Mouse (Mus musculus): ENCODE data around the gene Xntrpc. TPM values are rescaled to one million over a fixed set of nuclear protein-coding genes. Genes with fewer than 3 reads are reported as not detected.
A peak's percentile ranks its signal among the peaks of the same experiment; 100 is the strongest.

Xntrpc gene
- polyA plus RNA-seq, 1 experiment from 2014 or later, result 0.15 TPM

DNA sequence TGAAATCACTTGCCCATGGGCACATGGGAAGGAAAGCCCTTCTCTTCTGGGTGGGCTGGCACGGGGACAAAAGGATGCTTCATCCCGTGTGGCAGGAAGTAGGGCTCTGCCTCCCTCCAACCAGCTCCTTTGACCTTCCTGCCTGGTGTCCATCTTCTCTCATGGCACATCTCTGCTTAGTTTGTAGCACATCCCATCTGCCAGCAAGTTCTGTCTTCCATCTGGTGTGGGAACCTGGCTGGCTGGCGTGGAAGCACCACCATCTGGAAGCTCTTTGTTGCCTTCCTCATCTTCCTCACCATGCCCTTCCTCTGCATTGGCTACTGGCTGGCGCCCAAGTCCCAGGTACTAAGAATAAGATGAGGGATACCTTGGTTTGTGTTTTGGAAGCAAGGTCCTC, 21.8 kb downstream of the Xntrpc start:
- H3K36me3 ChIP-seq (replicated peaks; ENCODE audit: insufficient read depth, low read length), result peaks cover 5% of the 10 kb centered on the region
- no peak overlapping the region for H3K27ac ChIP-seq (ENCODE audit: low read depth)
- TF ChIP-seq EP300 (IDR thresholded peaks at IDR 0.05; ENCODE audit: low read depth), result no peak
- no peak for TF ChIP-seq CTCF (IDR thresholded peaks at IDR 0.05; ENCODE audit: low read depth)
- no peak overlapping the region for H3K4me2 ChIP-seq (ENCODE audit: low read depth, low read length)
- H3K4me3 ChIP-seq (ENCODE audit: low read depth, low read length), result no peak overlapping the region
- H3K27me3 ChIP-seq (ENCODE audit: insufficient read depth, low read length), result no peaks in the 10 kb centered on the region
- H3K4me1 ChIP-seq (ENCODE audit: insufficient read depth), result no peaks in the 10 kb centered on the region
- ATAC-seq (no peak), DNase-seq (no peak)
- WGBS (ENCODE audit: insufficient replicate concordance), result 71% methylated on average over 4 of the region's 4 CpGs
- H3K9me3 ChIP-seq (ENCODE audit: low read length), result no peaks in the 10 kb centered on the region
- no peak overlapping the region for H3K9ac ChIP-seq (replicated peaks)

DNA sequence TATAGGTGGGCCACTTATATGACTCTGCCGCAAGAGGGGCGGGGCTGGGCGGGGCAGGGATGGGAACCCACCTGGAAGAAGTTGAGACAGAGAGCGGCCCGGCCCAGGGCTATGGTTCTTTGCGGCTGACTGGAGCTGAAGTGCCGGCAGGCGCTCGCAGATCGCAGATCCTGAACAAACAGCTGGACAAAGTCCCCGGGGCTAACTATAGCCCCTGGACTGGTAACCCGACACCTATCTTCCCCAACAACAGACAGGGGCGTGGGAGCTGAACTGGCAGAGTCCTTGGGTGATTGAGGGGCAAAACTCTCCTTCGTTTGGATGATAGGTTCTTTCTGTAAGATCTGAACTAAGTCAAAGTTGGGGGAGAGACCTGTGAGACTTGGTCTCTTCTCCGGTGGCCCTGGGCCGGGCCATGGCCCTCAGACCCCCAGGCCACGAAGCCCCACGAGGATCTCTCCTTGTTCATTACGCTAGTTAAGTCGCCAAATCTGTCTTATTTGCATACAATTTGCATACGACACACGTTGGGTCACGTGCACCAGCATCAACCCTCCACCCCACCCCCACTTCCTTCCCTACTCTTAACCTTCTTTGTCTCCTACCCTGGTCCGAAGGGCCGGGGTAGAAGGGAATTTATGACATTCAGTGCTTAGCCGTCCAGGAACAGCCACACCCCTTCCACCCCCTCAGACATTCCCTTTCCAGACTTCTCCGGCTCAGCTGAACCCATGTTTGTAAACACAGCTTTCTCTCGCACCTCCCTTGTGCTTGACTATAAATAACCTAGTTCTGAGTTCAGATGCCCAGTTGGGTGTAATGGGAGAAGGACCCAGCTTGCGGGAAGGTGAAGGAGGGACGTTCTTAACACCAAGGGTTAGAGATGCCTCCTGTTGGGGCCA, 34.5 kb downstream of the Xntrpc start:
- Histone ChIP-seq H3K4me2 (ENCODE audit: low read depth, low read length) (peak overlapping the region; percentile 87), H3K9me3 (ENCODE audit: low read length) (no peaks in the 10 kb centered on the region), H3K36me3 (replicated peaks; ENCODE audit: insufficient read depth, low read length) (no peaks in the 10 kb centered on the region), H3K4me3 (ENCODE audit: low read depth, low read length) (peak overlapping the region; percentile 46), H3K4me1 (ENCODE audit: insufficient read depth) (peaks cover 7% of the 10 kb centered on the region), H3K27ac (ENCODE audit: low read depth) (no peak overlapping the region), H3K27me3 (ENCODE audit: insufficient read depth, low read length) (no peaks in the 10 kb centered on the region), H3K9ac (replicated peaks) (peak overlapping the region; percentile 39; the same call in 1 of the 2 replicates)
- 9% methylated on average over 30 of the region's 30 CpGs for WGBS (ENCODE audit: insufficient replicate concordance)
- peak; percentile 52 for DNase-seq
- TF ChIP-seq CTCF (IDR thresholded peaks at IDR 0.05; ENCODE audit: low read depth) (no peak), EP300 (IDR thresholded peaks at IDR 0.05; ENCODE audit: low read depth) (no peak)
- ATAC-seq, result peak; percentile 57

DNA sequence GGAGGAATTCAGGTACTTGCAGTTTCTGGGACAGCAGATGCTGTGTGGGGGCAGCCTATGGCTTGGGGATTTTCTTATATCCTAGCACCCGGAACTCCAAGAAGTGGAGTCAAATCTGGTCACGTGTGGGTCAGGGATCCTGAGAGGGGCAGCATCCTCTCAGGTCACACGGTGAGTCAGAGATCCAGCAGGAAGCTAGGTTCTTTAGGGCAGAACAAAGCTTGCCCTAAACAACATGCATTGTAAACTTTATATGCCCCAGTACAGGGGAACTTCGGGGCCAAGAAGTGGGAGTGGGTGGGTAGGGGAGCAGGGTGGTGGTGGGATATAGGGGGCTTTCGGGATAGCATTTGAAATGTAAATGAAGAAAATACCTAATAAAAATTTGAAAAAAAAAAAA, 35.4 kb downstream of the Xntrpc start:
- Histone ChIP-seq H3K4me1 (ENCODE audit: insufficient read depth) (peaks cover 7% of the 10 kb centered on the region), H3K9ac (replicated peaks) (no peak overlapping the region), H3K4me2 (ENCODE audit: low read depth, low read length) (no peak overlapping the region), H3K27me3 (ENCODE audit: insufficient read depth, low read length) (no peaks in the 10 kb centered on the region), H3K36me3 (replicated peaks; ENCODE audit: insufficient read depth, low read length) (no peaks in the 10 kb centered on the region), H3K4me3 (ENCODE audit: low read depth, low read length) (no peak overlapping the region), H3K9me3 (ENCODE audit: low read length) (no peaks in the 10 kb centered on the region), H3K27ac (ENCODE audit: low read depth) (no peak overlapping the region)
- TF ChIP-seq CTCF (IDR thresholded peaks at IDR 0.05; ENCODE audit: low read depth) (no peak), EP300 (IDR thresholded peaks at IDR 0.05; ENCODE audit: low read depth) (no peak)
- ATAC-seq (no peak), DNase-seq (no peak)
- 66% methylated on average over 5 of the region's 5 CpGs for WGBS (ENCODE audit: insufficient replicate concordance)

DNA sequence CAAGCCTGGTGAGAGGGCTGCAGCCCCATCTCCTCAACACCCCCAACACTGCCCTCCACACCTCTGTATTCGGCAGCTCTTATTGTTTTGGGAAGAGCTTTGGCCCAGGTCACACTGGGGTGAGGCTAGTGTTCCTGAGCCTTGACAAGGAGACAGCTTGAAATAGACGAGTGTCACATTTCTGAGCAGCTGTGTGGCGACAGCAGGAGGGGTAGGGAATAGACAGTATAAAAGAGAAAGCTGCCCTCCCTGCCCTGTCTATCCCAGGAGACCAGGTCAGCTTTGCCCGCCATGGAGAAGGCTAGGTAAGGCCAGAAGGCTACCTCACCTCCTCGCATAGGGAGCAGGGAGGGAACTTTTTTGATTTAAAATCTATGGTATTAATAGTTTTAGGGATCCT, 36.0 kb downstream of the Xntrpc start, which contains the start of gene Art1:
Gene Art1 (plus strand): TSS at position 257 of the 400 bp plus-strand sequence.
- Histone ChIP-seq H3K9me3 (ENCODE audit: low read length) (no peaks in the 10 kb centered on the region), H3K9ac (replicated peaks) (no peak within 1 kb of the TSS), H3K4me2 (ENCODE audit: low read depth, low read length) (peak within 1 kb of the TSS; percentile 87; the same call in 1 of the 2 replicates), H3K27me3 (ENCODE audit: insufficient read depth, low read length) (no peaks in the 10 kb centered on the region), H3K36me3 (replicated peaks; ENCODE audit: insufficient read depth, low read length) (no peaks in the 10 kb centered on the region), H3K27ac (ENCODE audit: low read depth) (no peak within 1 kb of the TSS), H3K4me3 (ENCODE audit: low read depth, low read length) (no peak within 1 kb of the TSS), H3K4me1 (ENCODE audit: insufficient read depth) (peaks cover 7% of the 10 kb centered on the region)
- WGBS (ENCODE audit: insufficient replicate concordance), result 72% methylated on average over 5 of the region's 5 CpGs
- no peak for DNase-seq
- no peak for ATAC-seq
- TF ChIP-seq CTCF (IDR thresholded peaks at IDR 0.05; ENCODE audit: low read depth), result no peak
- TF ChIP-seq EP300 (IDR thresholded peaks at IDR 0.05; ENCODE audit: low read depth), result no peak

DNA sequence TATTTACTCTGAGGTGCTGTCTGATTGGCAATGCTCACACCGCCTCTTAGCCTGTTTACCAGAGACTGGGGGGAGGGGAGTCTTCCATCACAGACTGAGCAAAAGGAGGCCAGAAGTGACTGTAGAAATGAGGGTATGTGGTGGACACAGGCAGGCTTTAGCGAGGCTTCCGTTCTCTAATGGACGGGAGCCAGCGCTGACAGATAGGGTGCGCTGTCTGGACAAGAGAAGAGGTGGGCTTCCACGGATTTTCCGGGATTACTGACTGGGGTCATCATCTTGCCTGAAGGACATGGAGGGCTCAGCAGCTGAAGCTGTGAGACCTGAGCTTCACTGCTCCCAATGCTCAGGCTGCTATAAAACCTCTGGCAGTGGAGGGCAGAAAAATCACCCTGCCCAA, 36.7 kb downstream of the Xntrpc start:
- WGBS (ENCODE audit: insufficient replicate concordance), result 62% methylated on average over 8 of the region's 8 CpGs
- no peak overlapping the region for H3K27ac ChIP-seq (ENCODE audit: low read depth)
- DNase-seq, result no peak
- TF ChIP-seq CTCF (IDR thresholded peaks at IDR 0.05; ENCODE audit: low read depth) (0 out of 2 replicates have a peak, but pooled peaks have one; percentile 9), EP300 (IDR thresholded peaks at IDR 0.05; ENCODE audit: low read depth) (no peak)
- no peaks in the 10 kb centered on the region for H3K9me3 ChIP-seq (ENCODE audit: low read length)
- no peak overlapping the region for H3K9ac ChIP-seq (replicated peaks)
- no peak overlapping the region for H3K4me3 ChIP-seq (ENCODE audit: low read depth, low read length)
- H3K36me3 ChIP-seq (replicated peaks; ENCODE audit: insufficient read depth, low read length), result no peaks in the 10 kb centered on the region
- H3K27me3 ChIP-seq (ENCODE audit: insufficient read depth, low read length), result no peaks in the 10 kb centered on the region
- H3K4me2 ChIP-seq (ENCODE audit: low read depth, low read length), result no peak overlapping the region
- peaks cover 12% of the 10 kb centered on the region for H3K4me1 ChIP-seq (ENCODE audit: insufficient read depth)
- ATAC-seq, result peak; percentile 40; the same call in 1 of the 2 replicates

DNA sequence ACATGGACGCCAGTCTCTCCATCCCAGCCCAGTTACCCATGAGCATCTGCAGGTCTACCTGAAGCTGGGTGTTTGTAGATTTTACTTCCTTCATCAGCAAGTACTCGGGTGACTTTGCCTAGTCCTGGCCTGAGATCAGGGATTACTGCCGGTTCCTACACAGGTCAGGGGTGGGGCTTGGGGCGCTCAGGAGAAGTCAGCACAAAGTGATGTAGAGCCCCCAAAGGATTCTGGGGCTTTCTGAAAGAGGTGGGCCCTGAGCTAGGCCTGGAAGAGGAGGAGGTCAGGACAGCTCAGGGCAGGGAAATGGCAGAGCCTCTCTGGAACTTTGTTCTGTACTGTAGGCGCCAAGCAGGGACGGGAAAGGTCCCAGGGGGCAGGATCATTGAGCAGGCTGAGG, 37.2 kb downstream of the Xntrpc start:
- WGBS (ENCODE audit: insufficient replicate concordance), result 64% methylated on average over 6 of the region's 6 CpGs

More for the DNA sequence above, 37.2 kb downstream of the Xntrpc start:
- Histone ChIP-seq H3K9ac (replicated peaks) (no peak overlapping the region), H3K4me2 (ENCODE audit: low read depth, low read length) (no peak overlapping the region), H3K27me3 (ENCODE audit: insufficient read depth, low read length) (no peaks in the 10 kb centered on the region), H3K4me3 (ENCODE audit: low read depth, low read length) (no peak overlapping the region), H3K36me3 (replicated peaks; ENCODE audit: insufficient read depth, low read length) (no peaks in the 10 kb centered on the region), H3K27ac (ENCODE audit: low read depth) (no peak overlapping the region), H3K4me1 (ENCODE audit: insufficient read depth) (peaks cover 12% of the 10 kb centered on the region), H3K9me3 (ENCODE audit: low read length) (no peaks in the 10 kb centered on the region)
- DNase-seq, result no peak
- ATAC-seq, result no peak
- TF ChIP-seq EP300 (IDR thresholded peaks at IDR 0.05; ENCODE audit: low read depth), result no peak
- no peak for TF ChIP-seq CTCF (IDR thresholded peaks at IDR 0.05; ENCODE audit: low read depth)

All from liver, postnatal 0 days (tissue).